Mouse (Mus musculus) embryonic facial prominence, embryonic 13.5 days (tissue): Measurements from ENCODE around the gene Tnfaip1. TPM values are rescaled to one million over a fixed set of nuclear protein-coding genes. Genes with fewer than 3 reads are reported as not detected.

Experiments used
- ATAC-seq: fragments of 200-750 bp; cut with Nextera tagmentation; 2 replicates; pipeline ENCODE4 v1.8.0; 2017; ENCODE audit warnings: low read depth; ENCODE audit not compliant: insufficient number of reproducible peaks, insufficient read depth, low FRiP score, low TSS enrichment
- H3K27ac ChIP-seq: fragments of 300-500 bp; sonication (generic); 2 replicates; pipeline ENCODE4 v1.5.1; 2015; ENCODE audit warnings: moderate library complexity, mild to moderate bottlenecking, inconsistent platforms
- H3K27me3 ChIP-seq: fragments of 300-500 bp; sonication (generic); 2 replicates; pipeline ENCODE4 v1.6.1; 2015; ENCODE audit warnings: mild to moderate bottlenecking, inconsistent platforms
- H3K36me3 ChIP-seq: fragments of 300-500 bp; sonication (generic); 2 replicates; pipeline ENCODE4 v1.6.1; 2015; ENCODE audit warnings: mild to moderate bottlenecking, inconsistent platforms
- H3K4me1 ChIP-seq: fragments of 300-500 bp; sonication (generic); 2 replicates; pipeline ENCODE4 v1.6.1; 2015; ENCODE audit warnings: inconsistent platforms
- H3K4me2 ChIP-seq: fragments of 300-500 bp; sonication (generic); 2 replicates; pipeline ENCODE4 v1.6.1; 2015; ENCODE audit warnings: moderate library complexity, mild to moderate bottlenecking, inconsistent platforms
- H3K4me3 ChIP-seq: fragments of 300-500 bp; sonication (generic); 2 replicates; pipeline ENCODE4 v1.5.1; 2015; ENCODE audit warnings: mild to moderate bottlenecking, inconsistent platforms
- H3K9ac ChIP-seq: fragments of 300-500 bp; sonication (generic); 2 replicates; pipeline ENCODE4 v1.6.1; 2015; ENCODE audit warnings: mild to moderate bottlenecking, inconsistent platforms
- H3K9me3 ChIP-seq: fragments of 300-500 bp; sonication (generic); 2 replicates; pipeline ENCODE4 v1.6.1; 2016; ENCODE audit warnings: inconsistent platforms
- WGBS: fragments of 180-500 bp; shearing (Covaris S2); methylation state at CpG from one replicate; pipeline ENCODE4 v1.1.7; 2015; ENCODE audit warnings: mixed read lengths; 5-methylcytosine and 5-hydroxymethylcytosine counted together
- polyA plus RNA-seq: library from polyadenylated mRNA; unstranded; fragments of >200 nt; fragmentation: Nextera tagmentation; extraction: Ambion mirVana; gene quantifications from 2 replicates; pipeline ENCODE4 v1.2.1, GENCODE M21; 2015

Gene Tnfaip1
- polyA plus RNA-seq, 1 experiment from 2014 or later = 78.1 TPM

GRCm38 (mm10) chr11:78515549-78516325 lies 20.4 kb downstream of the Tnfaip1 start:
- peaks cover 65% of the 10 kb centered on the region for H3K36me3 ChIP-seq
- no peak for ATAC-seq
- H3K9me3 ChIP-seq = no peaks in the 10 kb centered on the region
- H3K4me3 ChIP-seq = no peak overlapping the region
- H3K9ac ChIP-seq = no peak overlapping the region
- 55% methylated on average over 2 of the region's 2 CpGs for WGBS
- no peaks in the 10 kb centered on the region for H3K27me3 ChIP-seq
- no peak overlapping the region for H3K27ac ChIP-seq
- peaks cover 19% of the 10 kb centered on the region for H3K4me1 ChIP-seq
- no peak overlapping the region for H3K4me2 ChIP-seq

- Histone ChIP-seq H3K4me2 (peak overlapping the region; percentile 91), H3K36me3 (peaks cover 59% of the 10 kb centered on the region), H3K4me3 (peak overlapping the region; percentile 77), H3K9me3 (no peaks in the 10 kb centered on the region), H3K4me1 (peaks cover 19% of the 10 kb centered on the region), H3K27ac (no peak overlapping the region), H3K27me3 (no peaks in the 10 kb centered on the region), H3K9ac (peak overlapping the region; percentile 94)
- no peak for ATAC-seq
- WGBS = 70% methylated on average over 3 of the region's 3 CpGs
These were observed 22.9 kb downstream of the Tnfaip1 start for GRCm38 (mm10) chr11:78513106-78513790.

DNA sequence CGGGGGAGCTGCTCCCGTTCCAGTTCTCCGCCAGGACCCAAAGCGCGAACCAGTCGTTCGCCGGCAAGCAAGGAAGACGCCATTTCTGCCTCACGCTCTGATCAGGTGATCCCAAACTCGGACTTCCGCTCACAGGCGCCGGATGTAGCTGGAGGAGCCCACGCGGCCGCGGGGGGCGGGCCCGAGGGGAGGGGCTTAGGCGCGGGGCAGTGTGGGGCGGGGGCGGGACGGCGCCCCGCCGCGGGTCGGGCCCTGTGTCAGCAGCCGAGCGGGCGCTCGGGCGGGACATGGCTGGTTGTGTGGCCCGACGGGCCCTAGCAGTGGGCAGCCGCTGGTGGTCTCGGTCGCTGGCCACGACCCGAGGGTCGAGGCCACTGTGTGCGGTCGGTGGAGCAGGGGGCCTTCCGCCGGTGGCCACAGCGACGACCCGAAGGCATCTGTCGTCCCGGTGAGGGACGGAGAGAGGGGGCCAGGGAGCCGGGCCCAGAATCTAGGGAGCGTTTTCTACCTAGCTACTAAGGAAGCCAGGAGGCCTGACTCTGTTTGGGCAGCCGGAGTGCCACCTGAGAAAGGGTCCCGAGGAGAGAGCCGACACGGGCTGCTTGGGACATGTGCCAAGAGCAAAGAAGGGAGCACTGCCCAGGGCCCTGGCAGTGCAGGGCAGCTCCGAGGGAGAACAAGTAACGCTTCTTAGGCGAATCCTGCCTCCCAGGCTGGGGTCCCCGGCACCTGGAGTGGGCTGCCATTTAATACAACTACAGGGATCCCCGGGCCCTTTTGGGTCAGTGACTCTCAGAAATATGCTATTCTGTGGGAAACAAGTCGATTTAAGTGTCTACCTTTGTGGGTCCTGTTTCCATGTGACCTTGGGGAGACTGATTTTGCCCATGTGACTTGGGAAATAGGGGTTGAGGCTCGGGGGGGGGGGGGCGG lies 23.8 kb downstream of the Tnfaip1 start, which contains the start of the genes Tmem199 and Poldip2:
Gene Tmem199, minus strand, starts transcription at position 148 of the 933 bp plus-strand sequence.
Gene Poldip2, plus strand, starts transcription at position 169 of the 933 bp plus-strand sequence.
- H3K36me3 ChIP-seq = peaks cover 59% of the 10 kb centered on the region
- peaks cover 19% of the 10 kb centered on the region for H3K4me1 ChIP-seq
- H3K9me3 ChIP-seq = no peaks in the 10 kb centered on the region
- peak within 1 kb of the TSS; percentile 91 for H3K4me2 ChIP-seq
- peak within 1 kb of the TSS; percentile 77 for H3K4me3 ChIP-seq
- H3K9ac ChIP-seq = peak within 1 kb of the TSS; percentile 94
- H3K27me3 ChIP-seq = no peaks in the 10 kb centered on the region
- under 1% methylated on average over 66 of the region's 67 CpGs for WGBS
- ATAC-seq = peak; percentile 93
- H3K27ac ChIP-seq = peak within 1 kb of the TSS; percentile 83

DNA sequence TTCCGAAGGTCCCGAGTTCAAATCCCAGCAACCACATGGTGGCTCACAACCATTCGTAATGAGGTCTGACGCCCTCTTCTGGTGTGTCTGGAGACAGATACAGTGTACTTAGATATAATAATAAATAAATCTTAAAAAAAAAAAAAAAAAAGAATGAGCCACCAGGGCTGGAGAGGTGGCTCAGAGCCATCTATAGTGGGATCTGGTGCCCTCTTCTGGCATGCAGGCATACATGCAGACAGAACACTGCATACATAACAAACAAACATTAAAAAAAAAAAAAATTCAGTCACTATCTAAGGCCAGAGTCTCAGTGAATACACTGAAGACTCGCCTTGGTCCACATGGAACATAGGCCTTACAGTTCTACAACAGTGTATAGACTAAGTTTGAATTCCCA lies 27.0 kb downstream of the Tnfaip1 start:
- Histone ChIP-seq H3K4me1 (peaks cover 19% of the 10 kb centered on the region), H3K9me3 (no peaks in the 10 kb centered on the region), H3K4me3 (no peak overlapping the region), H3K36me3 (peaks cover 42% of the 10 kb centered on the region), H3K27me3 (no peaks in the 10 kb centered on the region), H3K27ac (no peak overlapping the region), H3K4me2 (no peak overlapping the region), H3K9ac (no peak overlapping the region)
- no peak for ATAC-seq
- WGBS = 79% methylated on average over 5 of the region's 5 CpGs

DNA sequence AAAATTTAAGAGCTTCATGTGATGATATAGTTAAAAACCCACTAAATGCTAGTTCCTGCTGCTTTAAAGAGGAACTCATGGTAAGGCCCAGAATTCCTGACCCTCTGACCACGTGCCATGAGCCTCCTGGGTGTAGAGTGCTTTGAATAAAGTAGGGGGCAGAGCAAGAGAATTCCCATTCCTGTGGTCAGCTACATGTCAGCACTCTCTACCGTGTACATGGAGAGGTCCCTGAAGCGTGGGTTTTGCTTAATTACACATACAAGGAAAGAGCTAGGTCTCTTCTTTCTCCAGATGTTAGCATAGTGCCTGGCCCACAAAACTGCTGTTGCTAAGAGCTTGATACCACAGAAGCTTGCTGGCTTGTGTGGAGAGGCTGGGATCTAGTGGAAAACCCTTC lies 30.7 kb downstream of the Tnfaip1 start:
- Histone ChIP-seq H3K9ac (no peak overlapping the region), H3K9me3 (no peaks in the 10 kb centered on the region), H3K4me2 (no peak overlapping the region), H3K27ac (no peak overlapping the region), H3K4me1 (no peaks in the 10 kb centered on the region), H3K27me3 (peaks cover 13% of the 10 kb centered on the region), H3K36me3 (peaks cover 37% of the 10 kb centered on the region), H3K4me3 (no peak overlapping the region)
- no peak; the same call in 1 of the 2 replicates for ATAC-seq
- 72% methylated on average over 3 of the region's 3 CpGs for WGBS

- no peak within 1 kb of the TSS for H3K9ac ChIP-seq
- no peak within 1 kb of the TSS for H3K4me2 ChIP-seq
- peaks cover 3% of the 10 kb centered on the region for H3K4me1 ChIP-seq
- 62% methylated on average over 7 of the region's 7 CpGs for WGBS
- H3K9me3 ChIP-seq = no peaks in the 10 kb centered on the region
- peaks cover 18% of the 10 kb centered on the region for H3K36me3 ChIP-seq
- H3K4me3 ChIP-seq = no peak within 1 kb of the TSS
- peaks cover 34% of the 10 kb centered on the region for H3K27me3 ChIP-seq
- ATAC-seq = no peak
- H3K27ac ChIP-seq = no peak within 1 kb of the TSS
These were observed 33.1 kb downstream of the Tnfaip1 start, which contains the start of gene Sebox for GRCm38 (mm10) chr11:78502909-78503650. Gene Sebox, plus strand, starts transcription at chr11:78503447.

DNA sequence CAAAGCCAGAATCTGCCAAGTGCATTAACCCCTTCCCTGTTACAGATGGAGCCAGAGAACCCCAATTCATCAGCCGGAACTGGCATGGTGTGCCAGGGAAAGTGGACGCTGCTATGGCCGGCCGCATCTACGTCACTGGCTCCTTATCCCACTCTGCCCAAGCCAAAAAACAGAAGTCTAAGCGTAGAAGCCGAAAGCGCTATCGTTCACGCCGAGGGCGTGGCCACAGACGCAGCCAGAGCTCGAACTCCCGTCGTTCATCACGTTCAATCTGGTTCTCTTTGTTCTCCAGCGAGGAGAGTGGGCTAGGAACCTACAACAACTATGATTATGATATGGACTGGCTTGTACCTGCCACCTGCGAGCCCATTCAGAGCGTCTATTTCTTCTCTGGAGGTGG lies 34.6 kb downstream of the Tnfaip1 start:
- WGBS = 81% methylated on average over 20 of the region's 20 CpGs
- Histone ChIP-seq H3K4me2 (no peak overlapping the region), H3K27me3 (peaks cover 42% of the 10 kb centered on the region), H3K9me3 (no peaks in the 10 kb centered on the region), H3K36me3 (peaks cover 3% of the 10 kb centered on the region), H3K9ac (no peak overlapping the region), H3K4me3 (no peak overlapping the region), H3K4me1 (peaks cover 14% of the 10 kb centered on the region), H3K27ac (no peak overlapping the region)
- ATAC-seq = no peak

DNA sequence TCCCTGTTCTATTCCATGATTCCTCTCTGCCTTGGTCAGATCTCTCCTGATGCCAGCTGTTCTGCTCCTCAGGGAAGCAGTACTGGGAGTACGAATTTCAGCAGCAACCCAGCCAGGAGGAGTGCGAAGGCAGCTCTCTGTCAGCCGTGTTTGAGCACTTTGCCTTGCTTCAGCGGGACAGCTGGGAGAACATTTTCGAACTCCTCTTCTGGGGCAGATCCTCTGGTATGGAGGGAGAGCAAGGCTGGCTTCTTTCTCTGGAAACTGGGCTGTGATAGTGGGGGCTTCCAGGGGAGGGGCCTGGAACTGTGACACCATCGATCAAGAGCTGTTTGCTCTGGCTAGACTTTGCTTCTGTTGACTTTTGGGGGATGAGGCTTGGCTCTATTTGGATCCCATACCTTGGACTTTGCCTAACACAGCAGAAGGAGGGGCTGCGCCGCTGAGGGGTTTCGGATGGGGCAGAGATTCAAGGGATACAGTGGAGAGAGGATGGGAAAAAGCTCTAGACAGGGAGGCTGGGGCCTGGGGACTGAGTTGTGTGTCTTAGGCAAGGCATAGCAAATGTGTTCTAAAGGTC lies 35.4 kb downstream of the Tnfaip1 start:
- Histone ChIP-seq H3K36me3 (no peaks in the 10 kb centered on the region), H3K27ac (no peak overlapping the region), H3K27me3 (peaks cover 50% of the 10 kb centered on the region), H3K4me1 (peaks cover 16% of the 10 kb centered on the region), H3K4me2 (no peak overlapping the region), H3K9me3 (no peaks in the 10 kb centered on the region), H3K4me3 (no peak overlapping the region), H3K9ac (0 out of 2 replicates have a peak overlapping the region, but pooled peaks have one; percentile 21)
- ATAC-seq = no peak
- WGBS = 84% methylated on average over 9 of the region's 9 CpGs

DNA sequence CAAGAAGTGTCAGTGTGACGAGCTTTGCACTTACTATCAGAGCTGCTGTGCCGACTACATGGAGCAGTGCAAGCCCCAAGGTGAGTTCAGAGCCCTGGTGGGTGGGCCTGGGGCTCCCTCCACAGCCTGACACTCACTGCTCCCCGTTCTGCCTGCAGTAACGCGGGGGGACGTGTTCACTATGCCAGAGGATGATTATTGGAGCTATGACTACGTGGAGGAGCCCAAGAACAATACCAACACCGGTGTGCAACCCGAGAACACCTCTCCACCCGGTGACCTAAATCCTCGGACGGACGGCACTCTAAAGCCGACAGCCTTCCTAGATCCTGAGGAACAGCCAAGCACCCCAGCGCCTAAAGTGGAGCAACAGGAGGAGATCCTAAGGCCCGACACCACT lies 36.6 kb downstream of the Tnfaip1 start:
- Histone ChIP-seq H3K4me2 (no peak overlapping the region), H3K4me3 (no peak overlapping the region), H3K9me3 (no peaks in the 10 kb centered on the region), H3K36me3 (no peaks in the 10 kb centered on the region), H3K27ac (no peak overlapping the region), H3K9ac (no peak overlapping the region), H3K4me1 (peaks cover 16% of the 10 kb centered on the region), H3K27me3 (peaks cover 61% of the 10 kb centered on the region)
- ATAC-seq = no peak
- WGBS = 50% methylated on average over 16 of the region's 16 CpGs

GRCm38 (mm10) chr11:78499004-78499403 lies 37.1 kb downstream of the Tnfaip1 start, which contains the start of gene Vtn:
Gene Vtn, plus strand, starts transcription at chr11:78499091.
- peak within 1 kb of the TSS; percentile 57; the same call in 1 of the 2 replicates for H3K27ac ChIP-seq
- peak within 1 kb of the TSS; percentile 51 for H3K9ac ChIP-seq
- no peaks in the 10 kb centered on the region for H3K9me3 ChIP-seq
- no peaks in the 10 kb centered on the region for H3K36me3 ChIP-seq
- peaks cover 66% of the 10 kb centered on the region for H3K27me3 ChIP-seq
- H3K4me2 ChIP-seq = peak within 1 kb of the TSS; percentile 98
- peaks cover 16% of the 10 kb centered on the region for H3K4me1 ChIP-seq
- H3K4me3 ChIP-seq = peak within 1 kb of the TSS; percentile 61
- WGBS = 47% methylated on average over 7 of the region's 7 CpGs
- ATAC-seq = no peak
